Mouse (Mus musculus) E14TG2a.4 (cell line): ENCODE data around the gene Lmntd1.

ENCODE experiments used
- CTCF ChIP-seq: conservative IDR thresholded peaks from 2 replicates; pipeline ENCODE4 v1.5.1; 2014; ENCODE audit warnings: low read length
- NANOG ChIP-seq: IDR thresholded peaks from 2 replicates; pipeline ENCODE4 v1.6.1; 2014; ENCODE audit warnings: borderline replicate concordance, low read length, mixed read lengths
- POU5F1 ChIP-seq: IDR thresholded peaks from 2 replicates; pipeline ENCODE4 v1.6.1; 2014; ENCODE audit warnings: low read length, borderline replicate concordance

DNA sequence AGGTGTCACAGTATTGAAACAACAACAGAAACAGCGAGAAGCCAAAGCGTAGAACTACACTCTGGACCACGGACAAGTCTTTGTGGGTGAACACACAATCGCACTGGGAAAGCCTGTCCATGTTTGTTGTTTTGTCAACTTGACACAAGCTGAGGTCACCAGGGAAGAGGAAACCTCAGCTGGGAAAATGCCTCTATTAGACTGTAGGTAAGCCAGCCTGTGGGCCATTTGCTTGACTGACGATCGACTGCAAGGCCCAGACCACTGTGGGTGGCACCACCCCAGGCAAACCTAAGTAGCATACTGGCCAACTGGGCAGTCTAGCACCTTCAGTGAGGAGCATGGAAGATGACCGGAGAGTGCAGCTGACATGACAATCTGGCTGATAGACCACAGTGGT, 112.4 kb downstream of the Lmntd1 start:
- TF ChIP-seq CTCF = no peak
- TF ChIP-seq POU5F1 = no peak
- TF ChIP-seq NANOG = no peak
